Mouse (Mus musculus): Measurements from ENCODE around the gene Nmnat2. TPM values are rescaled to one million over a fixed set of nuclear protein-coding genes. Genes with fewer than 3 reads are reported as not detected.

Gene Nmnat2
- polyA plus RNA-seq, 1 experiment from 2014 or later: 4.7 TPM

DNA sequence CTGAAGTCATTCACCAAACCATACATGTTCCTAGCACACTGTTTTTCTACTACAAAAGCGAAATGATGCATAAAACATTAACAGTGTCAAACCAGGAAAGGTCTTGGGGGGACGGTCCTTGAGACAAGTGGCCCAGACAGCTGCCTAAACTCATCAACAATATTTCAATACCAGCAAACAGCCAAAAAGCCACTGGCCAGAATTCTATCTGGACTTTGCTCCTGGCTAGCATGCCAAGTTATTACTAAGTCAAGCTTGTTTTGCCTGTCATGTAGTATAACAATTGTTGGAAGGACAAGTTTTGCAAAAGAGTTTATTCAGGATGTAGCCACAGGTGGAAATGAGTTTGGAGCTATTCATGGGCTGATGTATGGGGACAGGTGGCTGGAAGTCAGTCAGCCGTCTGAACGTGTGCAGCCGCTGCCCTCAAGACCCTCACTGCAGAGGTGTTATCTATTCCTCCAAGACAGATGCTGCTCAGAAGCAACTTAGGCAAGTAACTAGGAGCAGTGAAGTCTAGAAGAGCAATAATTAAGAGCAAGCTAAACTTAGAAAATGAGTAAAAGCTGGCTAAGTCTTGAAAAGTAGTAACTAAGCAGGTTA, 202.3 kb downstream of the Nmnat2 start:
- no peaks in the 10 kb centered on the region for H3K9me3 ChIP-seq
- H3K27ac ChIP-seq (replicated peaks): no peak overlapping the region
- WGBS: 84% methylated on average over 5 of the region's 5 CpGs
- no peaks in the 10 kb centered on the region for H3K27me3 ChIP-seq (replicated peaks; ENCODE audit: low read depth, poor library complexity, severe bottlenecking)
- H3K36me3 ChIP-seq (replicated peaks): no peaks in the 10 kb centered on the region
- H3K4me1 ChIP-seq: peaks cover 3% of the 10 kb centered on the region; the same call in 1 of the 2 replicates
- no peak for DNase-seq (ENCODE audit: low spot score)
- H3K4me3 ChIP-seq: no peak overlapping the region

DNA sequence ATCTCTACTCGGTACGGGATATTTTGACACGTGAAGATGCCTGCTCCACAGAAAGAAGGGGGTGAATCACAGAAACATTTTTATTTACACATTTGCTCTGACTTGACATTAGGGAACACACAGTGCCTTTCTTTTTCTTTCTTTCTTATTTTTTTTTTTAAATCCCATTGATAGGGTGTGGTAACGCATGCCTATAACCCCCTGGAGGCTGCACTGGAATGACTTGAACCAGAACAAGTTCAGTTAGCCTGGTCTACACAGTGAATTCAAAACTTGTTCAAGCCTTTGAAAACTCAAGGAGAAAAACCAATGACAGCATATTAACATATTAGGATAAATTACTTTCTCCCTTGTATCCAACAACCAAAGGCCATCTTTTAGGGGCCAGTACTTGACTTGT, 204.3 kb downstream of the Nmnat2 start:
- Histone ChIP-seq H3K27ac (replicated peaks) (no peak overlapping the region), H3K4me3 (no peak overlapping the region), H3K9me3 (no peaks in the 10 kb centered on the region), H3K4me1 (peaks cover 6% of the 10 kb centered on the region; the same call in 1 of the 2 replicates), H3K27me3 (replicated peaks; ENCODE audit: low read depth, poor library complexity, severe bottlenecking) (no peaks in the 10 kb centered on the region), H3K36me3 (replicated peaks) (no peaks in the 10 kb centered on the region)
- no peak for DNase-seq (ENCODE audit: low spot score)
- 94% methylated on average over 4 of the region's 4 CpGs for WGBS

DNA sequence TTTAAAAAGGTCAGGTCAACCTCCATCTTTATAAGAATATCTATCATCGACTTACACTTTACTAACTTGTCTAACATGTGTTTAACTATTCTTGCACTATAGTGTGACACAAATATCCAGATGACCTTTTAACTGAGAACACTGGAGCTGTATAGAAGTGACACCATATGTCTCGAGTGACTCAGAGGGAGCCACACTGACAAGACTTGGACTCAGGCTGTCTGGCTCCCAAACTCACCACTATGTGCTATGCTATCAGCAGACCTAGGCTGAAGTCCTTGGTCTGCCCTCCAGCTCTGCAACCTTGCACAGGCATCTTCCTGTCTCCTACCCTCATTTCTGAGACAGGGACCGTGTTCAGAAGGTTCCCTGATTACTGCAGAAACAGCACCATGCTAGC, 209.0 kb downstream of the Nmnat2 start:
- Histone ChIP-seq H3K27me3 (replicated peaks; ENCODE audit: low read depth, poor library complexity, severe bottlenecking) (no peaks in the 10 kb centered on the region), H3K9me3 (no peaks in the 10 kb centered on the region), H3K27ac (replicated peaks) (no peak overlapping the region), H3K4me1 (peaks cover 9% of the 10 kb centered on the region), H3K4me3 (no peak overlapping the region), H3K36me3 (replicated peaks) (no peaks in the 10 kb centered on the region)
- DNase-seq (ENCODE audit: low spot score): no peak
- WGBS: 73% methylated on average over 3 of the region's 3 CpGs

DNA sequence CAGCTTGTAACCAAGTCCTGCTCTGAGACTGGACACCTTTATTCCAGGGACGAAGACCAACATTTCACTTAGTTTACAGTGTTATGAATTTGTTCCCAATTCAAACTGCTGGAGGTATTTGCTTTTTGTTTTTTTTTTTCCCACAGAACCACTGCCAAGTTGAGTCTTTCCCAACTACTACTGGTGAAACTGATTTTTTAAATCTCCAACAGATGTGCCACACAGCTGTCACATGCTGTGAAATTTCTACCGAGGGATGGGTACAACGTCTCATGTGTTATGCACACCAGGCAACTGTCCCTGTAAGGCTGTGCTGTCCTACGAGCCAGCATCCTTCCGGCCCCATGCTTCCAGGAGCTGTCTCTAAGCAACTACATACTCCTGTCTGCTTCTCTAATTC, 213.5 kb downstream of the Nmnat2 start:
- Histone ChIP-seq H3K9me3 (no peaks in the 10 kb centered on the region), H3K27me3 (replicated peaks; ENCODE audit: low read depth, poor library complexity, severe bottlenecking) (no peaks in the 10 kb centered on the region), H3K36me3 (replicated peaks) (no peaks in the 10 kb centered on the region), H3K27ac (replicated peaks) (no peak overlapping the region), H3K4me1 (peaks cover 20% of the 10 kb centered on the region), H3K4me3 (no peak overlapping the region)
- 87% methylated on average over 5 of the region's 5 CpGs for WGBS
- DNase-seq (ENCODE audit: low spot score): no peak

Other genes with a start within 250 kb of the Nmnat2 start
- gene Apobec4, start 204.4 kb upstream of the Nmnat2 start, polyA plus RNA-seq (2016; fragmentation: Nextera tagmentation; extraction: Ambion mirVana): not detected in 2 replicates
- gene Rgl1, start 188.6 kb upstream of the Nmnat2 start, polyA plus RNA-seq (2016; fragmentation: Nextera tagmentation; extraction: Ambion mirVana): 28.0 and 30.8 TPM in 2 replicates
- gene Arpc5, start 188.5 kb upstream of the Nmnat2 start, polyA plus RNA-seq (2016; fragmentation: Nextera tagmentation; extraction: Ambion mirVana): 198 and 199 TPM in 2 replicates
- 2.2 and 2.6 TPM in 2 replicates for gene Ncf2, start 154.8 kb upstream of the Nmnat2 start, polyA plus RNA-seq (2016; fragmentation: Nextera tagmentation; extraction: Ambion mirVana)
- 40.3 and 40.8 TPM in 2 replicates for gene Smg7, start 52.3 kb upstream of the Nmnat2 start, polyA plus RNA-seq (2016; fragmentation: Nextera tagmentation; extraction: Ambion mirVana)
- gene Lamc2, start 231.5 kb downstream of the Nmnat2 start, polyA plus RNA-seq (2016; fragmentation: Nextera tagmentation; extraction: Ambion mirVana): 6.2 and 6.6 TPM in 2 replicates